Mouse (Mus musculus) MEL (cell line): ENCODE measurements around the gene Trp53bp1. TPM values are rescaled to one million over a fixed set of nuclear protein-coding genes. Genes with fewer than 3 reads are reported as not detected.

Experiments
- DNase-seq: peaks from one replicate; pipeline ENCODE4 v3.0.0; 2011; ENCODE audit warnings: low read depth, low spot score
- H3K27ac ChIP-seq: 2 replicates; pipeline ENCODE4 v1.5.1; 2012; ENCODE audit warnings: low read depth, mild to moderate bottlenecking, control low read depth, low read length, moderate library complexity; ENCODE audit not compliant: control insufficient read depth
- H3K27me3 ChIP-seq, 2 experiments: fragments of 150-350 bp in 1 of 2; sonication (generic) in 1 of 2; 2 replicates each; pipeline ENCODE4 v1.6.1; 2012; ENCODE audit warnings: low read length in 2 of 2, mild to moderate bottlenecking in 2 of 2, improper control_type of control experiment in 1 of 2, moderate library complexity in 1 of 2; ENCODE audit not compliant: insufficient read depth in 2 of 2, control insufficient read depth in 1 of 2
- H3K36me3 ChIP-seq, 2 experiments: 2 replicates each; pipeline ENCODE4 v1.6.1; 2012 to 2014; ENCODE audit warnings: low read length in 2 of 2, improper control_type of control experiment in 1 of 2, inconsistent platforms in 1 of 2, mild to moderate bottlenecking in 1 of 2; ENCODE audit not compliant: insufficient read depth in 2 of 2, control insufficient read depth in 1 of 2
- H3K4me1 ChIP-seq, 2 experiments: fragments of 150-350 bp in 1 of 2; sonication (generic) in 1 of 2; 2 replicates each; pipeline ENCODE4 v1.6.1; 2012; ENCODE audit warnings: low read length in 2 of 2, improper control_type of control experiment in 1 of 2, mild to moderate bottlenecking in 1 of 2; ENCODE audit not compliant: insufficient read depth in 2 of 2, control insufficient read depth in 1 of 2
- H3K4me3 ChIP-seq, 2 experiments: fragments of 150-350 bp in 1 of 2; sonication (generic) in 1 of 2; 2 replicates each; pipeline ENCODE4 v1.5.1; 2012; ENCODE audit warnings: low read depth in 2 of 2, low read length in 2 of 2, mild to moderate bottlenecking in 2 of 2, moderate library complexity in 2 of 2, control low read depth in 1 of 2, improper control_type of control experiment in 1 of 2; ENCODE audit not compliant: control insufficient read depth in 1 of 2, insufficient read depth in 1 of 2
- H3K79me2 ChIP-seq: 2 replicates; pipeline ENCODE4 v1.6.1; 2012; ENCODE audit warnings: mild to moderate bottlenecking, low read length, moderate library complexity; ENCODE audit not compliant: control insufficient read depth, poor library complexity, insufficient read depth
- H3K9ac ChIP-seq: 2 replicates; pipeline ENCODE4 v1.6.1; 2012; ENCODE audit warnings: low read depth, mild to moderate bottlenecking, control low read depth, low read length, moderate library complexity; ENCODE audit not compliant: control insufficient read depth, poor library complexity, severe bottlenecking
- H3K9me3 ChIP-seq: fragments of 150-350 bp; sonication (generic); replicated peaks from 2 replicates; pipeline ENCODE4 v1.6.1; 2012; ENCODE audit warnings: mild to moderate bottlenecking, low read length, improper control_type of control experiment, moderate library complexity; ENCODE audit not compliant: insufficient read depth
- BHLHE40 ChIP-seq: IDR thresholded peaks from 2 replicates; pipeline ENCODE4 v1.6.1; 2012; ENCODE audit warnings: low read depth, mild to moderate bottlenecking, inconsistent platforms, low read length, improper control_type of control experiment, borderline replicate concordance
- CHD1 ChIP-seq: IDR thresholded peaks from 2 replicates; pipeline ENCODE4 v1.6.1; 2012; ENCODE audit warnings: low read depth, mild to moderate bottlenecking, inconsistent platforms, low read length, improper control_type of control experiment
- CTCF ChIP-seq, 3 experiments: IDR thresholded peaks in 2 of 3; conservative IDR thresholded peaks in 1 of 3; 2 replicates each; pipeline ENCODE4 v1.5.1; 2011 to 2012; ENCODE audit warnings: low read length in 3 of 3, low read depth in 2 of 3, mild to moderate bottlenecking in 2 of 3, improper control_type of control experiment in 1 of 3, inconsistent platforms in 1 of 3, mixed read lengths in 1 of 3, moderate library complexity in 1 of 3; ENCODE audit not compliant: control insufficient read depth in 1 of 3, insufficient read depth in 1 of 3, poor library complexity in 1 of 3, severe bottlenecking in 1 of 3
- E2F4 ChIP-seq: IDR thresholded peaks from 2 replicates; pipeline ENCODE4 v1.6.1; 2011; ENCODE audit warnings: low read depth, low read length, improper control_type of control experiment, borderline replicate concordance
- ELF1 ChIP-seq: IDR thresholded peaks from 2 replicates; pipeline ENCODE4 v1.6.1; 2014; ENCODE audit warnings: low read depth, mild to moderate bottlenecking, inconsistent platforms, low read length, improper control_type of control experiment, moderate library complexity
- GABPA ChIP-seq: IDR thresholded peaks from 2 replicates; pipeline ENCODE4 v1.6.1; 2012; ENCODE audit warnings: low read depth, mild to moderate bottlenecking, inconsistent platforms, low read length, improper control_type of control experiment, moderate library complexity
- GATA1 ChIP-seq: IDR thresholded peaks from 2 replicates; pipeline ENCODE4 v1.6.1; 2011; ENCODE audit warnings: low read depth, low read length, improper control_type of control experiment
- KAT2A ChIP-seq: conservative IDR thresholded peaks from 2 replicates; pipeline ENCODE4 v1.6.1; 2012; ENCODE audit warnings: low read depth, low read length, improper control_type of control experiment, inconsistent platforms
- MAFK ChIP-seq: IDR thresholded peaks from 2 replicates; pipeline ENCODE4 v1.6.1; 2011; ENCODE audit warnings: low read depth, mild to moderate bottlenecking, low read length, improper control_type of control experiment, borderline replicate concordance
- NELFE ChIP-seq: IDR thresholded peaks from 2 replicates; pipeline ENCODE4 v1.6.1; 2011; ENCODE audit warnings: low read depth, low read length, improper control_type of control experiment
- NRF1 ChIP-seq: IDR thresholded peaks from 2 replicates; pipeline ENCODE4 v1.6.1; 2014; ENCODE audit warnings: low read depth, mild to moderate bottlenecking, inconsistent platforms, low read length, improper control_type of control experiment, moderate library complexity; ENCODE audit not compliant: poor library complexity, insufficient read depth, severe bottlenecking
- SIN3A ChIP-seq: IDR thresholded peaks from 2 replicates; pipeline ENCODE4 v1.6.1; 2012; ENCODE audit warnings: low read length, improper control_type of control experiment, inconsistent platforms
- SMC3 ChIP-seq: IDR thresholded peaks from 2 replicates; pipeline ENCODE4 v1.6.1; 2011; ENCODE audit warnings: low read depth, low read length, improper control_type of control experiment
- TAL1 ChIP-seq: IDR thresholded peaks from 2 replicates; pipeline ENCODE4 v1.6.1; 2012; ENCODE audit warnings: mild to moderate bottlenecking, inconsistent platforms, low read length, moderate library complexity, mixed read lengths
- TBP ChIP-seq: IDR thresholded peaks from 2 replicates; pipeline ENCODE4 v1.8.0; 2011; ENCODE audit warnings: low read depth, low read length, improper control_type of control experiment
- USF1 ChIP-seq: IDR thresholded peaks from 2 replicates; pipeline ENCODE4 v1.6.1; 2014; ENCODE audit warnings: low read depth, mild to moderate bottlenecking, inconsistent platforms, low read length, improper control_type of control experiment, moderate library complexity
- USF2 ChIP-seq, 2 experiments: IDR thresholded peaks; 2 replicates each; pipeline ENCODE4 v1.6.1; 2011 to 2012; ENCODE audit warnings: improper control_type of control experiment in 2 of 2, low read length in 2 of 2, borderline replicate concordance in 1 of 2, inconsistent platforms in 1 of 2, low read depth in 1 of 2, mild to moderate bottlenecking in 1 of 2; ENCODE audit not compliant: insufficient read depth in 1 of 2
- ZC3H11A ChIP-seq: IDR thresholded peaks from 2 replicates; pipeline ENCODE4 v1.6.1; 2012; ENCODE audit warnings: low read depth, mild to moderate bottlenecking, inconsistent platforms, low read length, improper control_type of control experiment
- ZMIZ1 ChIP-seq: IDR thresholded peaks from 2 replicates; pipeline ENCODE4 v1.6.1; 2012; ENCODE audit warnings: low read depth, mild to moderate bottlenecking, inconsistent platforms, low read length, improper control_type of control experiment, moderate library complexity
- polyA plus RNA-seq, 2 experiments: library from polyadenylated mRNA; stranded (reverse) in 1 of 2; unstranded in 1 of 2; fragments of >175 nt in 1 of 2; fragments of >200 nt in 1 of 2; gene quantifications; 2 replicates each; pipeline versions ENCODE4 v1.2.1 to v1.2.4; 2012; ENCODE audit warnings: low replicate concordance in 2 of 2, low read depth in 1 of 2; ENCODE audit not compliant: insufficient read length in 2 of 2, insufficient read depth in 1 of 2, missing spikeins in 1 of 2
- total RNA-seq: library from RNA; depleted of rRNA; stranded (reverse); fragments of 300-350 nt; gene quantifications from 2 replicates; pipeline ENCODE4 v1.2.3, GENCODE M21; 2012

Gene Trp53bp1
- total and polyA plus RNA-seq, 3 experiments = 13.4 to 160 (median 37.3) TPM

- TF ChIP-seq KAT2A = no peak
- TF ChIP-seq NRF1 = no peak
- no peak for TF ChIP-seq USF2 (IDR thresholded peaks at IDR 0.05; ENCODE audit: borderline replicate concordance in 1 of 2, insufficient read depth in 1 of 2, low read depth in 1 of 2, low read length in 2 of 2)
- no peak for TF ChIP-seq E2F4
- no peak for TF ChIP-seq BHLHE40
- TF ChIP-seq SMC3 = no peak
- TF ChIP-seq CTCF (IDR thresholded peaks at IDR 0.05 in 2 of 3, conservative IDR thresholded peaks at IDR 0.05 in 1 of 3; ENCODE audit: control insufficient read depth in 1 of 3, insufficient read depth in 1 of 3, low read depth in 2 of 3, low read length in 3 of 3, poor library complexity in 1 of 3, severe bottlenecking in 1 of 3) = no peak
- TF ChIP-seq ZMIZ1 = no peak
- no peak for TF ChIP-seq NELFE
- TF ChIP-seq ELF1 = no peak
- no peak for TF ChIP-seq GABPA
- no peak for TF ChIP-seq TBP
- no peak for TF ChIP-seq CHD1
- no peak for TF ChIP-seq USF1
- TF ChIP-seq TAL1 = 0 out of 2 replicates have a peak, but pooled peaks have one; percentile 19
Observed at GRCm38 (mm10) chr2:121228135-121228534, 43.1 kb downstream of the Trp53bp1 start (continued).

- no peaks in the 10 kb centered on the region for H3K79me2 ChIP-seq
- TF ChIP-seq KAT2A (no peak), GABPA (no peak), SIN3A (no peak), GATA1 (no peak), MAFK (no peak), ZC3H11A (no peak), ELF1 (no peak), CTCF (IDR thresholded peaks at IDR 0.05 in 2 of 3, conservative IDR thresholded peaks at IDR 0.05 in 1 of 3; ENCODE audit: control insufficient read depth in 1 of 3, insufficient read depth in 1 of 3, low read depth in 2 of 3, low read length in 3 of 3, poor library complexity in 1 of 3, severe bottlenecking in 1 of 3) (no peak)
- TF ChIP-seq, all 39 proteins: peak for 0
Observed at GRCm38 (mm10) chr2:121223010-121223409, 48.2 kb downstream of the Trp53bp1 start.

More at GRCm38 (mm10) chr2:121223010-121223409, 48.2 kb downstream of the Trp53bp1 start:
- H3K9me3 ChIP-seq = no peaks in the 10 kb centered on the region
- H3K27ac ChIP-seq = no peak overlapping the region
- peaks cover 4 to 5% of the 10 kb centered on the region in 2 experiments for H3K36me3 ChIP-seq
- H3K4me3 ChIP-seq = no peak overlapping the region
- no peaks in the 10 kb centered on the region for H3K27me3 ChIP-seq
- no peak overlapping the region for H3K9ac ChIP-seq
- peaks cover 0 to 3% of the 10 kb centered on the region in 2 experiments; a peak in 2 of 4 replicates for H3K4me1 ChIP-seq
- no peak for DNase-seq
